Comparison of ENCODE assay signal across 13 mouse cellular contexts in genomic region chr2:59717746-59718294, GRCm38 (mm10).
DNase-seq lines count a peak whose midpoint lies in the region; ATAC-seq and TF ChIP-seq lines count a peak whose summit lies in the region.
"Had no signal": no experiment of that assay in that cellular context is flagged by ENCODE, and none has a peak within 500 bp of the region (broad histone marks: within the 10 kb centered on the region; RNA-seq: fewer than 3 reads in every experiment).

No protein-coding gene starts in this region.

- no peak overlapping the region for H3K27ac ChIP-seq in heart, adult 2 months
- no peak overlapping the region for H3K27ac ChIP-seq in midbrain, embryonic 13.5 days
- no peak overlapping the region for H3K27ac ChIP-seq in midbrain, embryonic 15.5 days
- 0 out of 2 replicates have a peak overlapping the region, but pooled peaks have one; percentile 46 for H3K27ac ChIP-seq in stomach, embryonic 15.5 days

- no peak overlapping the region for H3K4me3 ChIP-seq in heart, adult 2 months
- no peak overlapping the region for H3K4me3 ChIP-seq in midbrain, embryonic 13.5 days (replicated peaks)
- no peak overlapping the region for H3K4me3 ChIP-seq in midbrain, embryonic 15.5 days
- H3K4me3 ChIP-seq in stomach, embryonic 15.5 days (replicated peaks): no peak overlapping the region
- H3K4me3 ChIP-seq: myocyte had no signal

- ATAC-seq in midbrain, embryonic 13.5 days: 0 out of 2 replicates have a peak, but pooled peaks have one; percentile 40
- ATAC-seq in midbrain, embryonic 15.5 days (replicated peaks): no peak
- peak; percentile 70 for ATAC-seq in stomach, embryonic 15.5 days (ENCODE audit: insufficient read depth, low FRiP score, low read depth)
- ATAC-seq: CD4-positive, CD25-positive, alpha-beta regulatory T cell, adult 4 months; Patski had no signal

- H3K9ac ChIP-seq in heart, adult 2 months (ENCODE audit: low read depth, low read length): no peak overlapping the region
- H3K9ac ChIP-seq in midbrain, embryonic 13.5 days (replicated peaks): no peak overlapping the region
- no peak overlapping the region for H3K9ac ChIP-seq in midbrain, embryonic 15.5 days
- H3K9ac ChIP-seq in stomach, embryonic 15.5 days: no peak overlapping the region

- intact Hi-C loops in heart, adult 2 months (cut with DNase I): no loop called here

- peak; percentile 88 for DNase-seq in heart, adult 11 months
- no peak for DNase-seq in heart, adult 2 months
- peak; percentile 85 to 91 for DNase-seq in cerebellum, postnatal 25 days
- no peak for DNase-seq in layer of hippocampus, adult 9-10 months (ENCODE audit: low spot score)
- DNase-seq in frontal cortex, postnatal 36 days (ENCODE audit: low spot score in 2 of 2): no peak
- DNase-seq: kidney, postnatal 4 days; right cerebral cortex, postnatal 14 days had no signal

- TF ChIP-seq CTCF in heart, adult 2 months (IDR thresholded peaks at IDR 0.05): no peak

- no peak for TF ChIP-seq EP300 in heart, adult 2 months (IDR thresholded peaks at IDR 0.05; ENCODE audit: insufficient read depth, low read depth, low read length)

- no peaks in the 10 kb centered on the region for H3K9me3 ChIP-seq in midbrain, embryonic 13.5 days
- no peaks in the 10 kb centered on the region for H3K9me3 ChIP-seq in midbrain, embryonic 15.5 days
- no peaks in the 10 kb centered on the region for H3K9me3 ChIP-seq in stomach, embryonic 15.5 days

- H3K27me3 ChIP-seq in heart, adult 2 months (ENCODE audit: control insufficient read depth, insufficient read depth, low read length): no peaks in the 10 kb centered on the region
- H3K27me3 ChIP-seq in midbrain, embryonic 13.5 days: 0 out of 2 replicates have a peak, but pooled peaks cover 3% of the 10 kb centered on the region
- no peaks in the 10 kb centered on the region for H3K27me3 ChIP-seq in midbrain, embryonic 15.5 days (replicated peaks)
- H3K27me3 ChIP-seq in stomach, embryonic 15.5 days (replicated peaks): no peaks in the 10 kb centered on the region
- H3K27me3 ChIP-seq: Patski had no signal

- peaks cover 4% of the 10 kb centered on the region; the same call in 1 of the 2 replicates for H3K36me3 ChIP-seq in heart, adult 2 months (ENCODE audit: control insufficient read depth, insufficient read depth, low read length)
- no peaks in the 10 kb centered on the region for H3K36me3 ChIP-seq in midbrain, embryonic 13.5 days
- no peaks in the 10 kb centered on the region for H3K36me3 ChIP-seq in midbrain, embryonic 15.5 days (replicated peaks)
- no peaks in the 10 kb centered on the region for H3K36me3 ChIP-seq in stomach, embryonic 15.5 days

- TF ChIP-seq POLR2A in heart, adult 2 months (IDR thresholded peaks at IDR 0.05; ENCODE audit: insufficient read depth, low read depth, low read length): no peak

- H3K4me2 ChIP-seq in midbrain, embryonic 13.5 days (replicated peaks): no peak overlapping the region
- no peak overlapping the region for H3K4me2 ChIP-seq in midbrain, embryonic 15.5 days
- H3K4me2 ChIP-seq in stomach, embryonic 15.5 days: no peak overlapping the region

- H3K4me1 ChIP-seq in heart, adult 2 months (ENCODE audit: control insufficient read depth, insufficient read depth, low read length): peaks cover 18% of the 10 kb centered on the region
- peaks cover 36% of the 10 kb centered on the region for H3K4me1 ChIP-seq in midbrain, embryonic 13.5 days (replicated peaks)
- peaks cover 15% of the 10 kb centered on the region for H3K4me1 ChIP-seq in midbrain, embryonic 15.5 days
- peaks cover 37% of the 10 kb centered on the region for H3K4me1 ChIP-seq in stomach, embryonic 15.5 days

- WGBS in heart, adult 2 months: 86% methylated on average over 3 of the region's 3 CpGs
- WGBS in midbrain, embryonic 13.5 days: 79% methylated on average over 3 of the region's 3 CpGs
- 70% methylated on average over 3 of the region's 3 CpGs for WGBS in midbrain, embryonic 15.5 days
- 39% methylated on average over 3 of the region's 3 CpGs for WGBS in stomach, embryonic 15.5 days

- peaks cover 1% of the 10 kb centered on the region for H3K79me2 ChIP-seq in heart, adult 2 months (replicated peaks; ENCODE audit: control insufficient read depth, insufficient read depth, low read length)

Comparison
In these comparisons a context has a peak if more than half of its experiments do, and no peak if none do; other contexts are left out.
1. DNase-seq: peak in heart, adult 11 months (single experiment) and cerebellum, postnatal 25 days (2 of 2); none in heart, adult 2 months (0 of 2), layer of hippocampus, adult 9-10 months (single experiment) and frontal cortex, postnatal 36 days (0 of 2).